Mouse (Mus musculus) kidney, embryonic 14.5 days (tissue): ENCODE data around the gene Psmc4. TPM values are rescaled to one million over a fixed set of nuclear protein-coding genes. Genes with fewer than 3 reads are reported as not detected.

Experiments
- polyA plus RNA-seq: library from polyadenylated mRNA; unstranded; fragments of >200 nt; fragmentation: Nextera tagmentation; extraction: Ambion mirVana; gene quantifications from 2 replicates; pipeline ENCODE4 v1.2.1, GENCODE M21; 2014

Psmc4 gene
- polyA plus RNA-seq, 1 experiment from 2014 or later = 321 TPM

Other genes with a start within 250 kb of the Psmc4 start
- 2.0 and 2.5 TPM in 2 replicates for gene Zfp626, start 242.9 kb downstream of the Psmc4 start, polyA plus RNA-seq
- 4.2 and 9.0 TPM in 2 replicates for gene Zfp59, start 211.5 kb downstream of the Psmc4 start, polyA plus RNA-seq
- 3.2 and 4.4 TPM in 2 replicates for gene Zfp607a, start 192.6 kb downstream of the Psmc4 start, polyA plus RNA-seq
- 7.3 and 11.4 TPM in 2 replicates for gene Zfp974, start 120.6 kb downstream of the Psmc4 start, polyA plus RNA-seq
- 16.5 and 18.5 TPM in 2 replicates for gene Zfp780b, start 70.9 kb downstream of the Psmc4 start, polyA plus RNA-seq
- 3.6 and 6.5 TPM in 2 replicates for gene Zfp850, start 36.0 kb downstream of the Psmc4 start, polyA plus RNA-seq
- gene Fcgbp, start 21.1 kb upstream of the Psmc4 start, polyA plus RNA-seq = 0.19 and 0.49 TPM in 2 replicates
- not detected in 2 replicates for gene 9530053A07Rik, start 79.4 kb upstream of the Psmc4 start, polyA plus RNA-seq
- gene Fbl, start 119.6 kb upstream of the Psmc4 start, polyA plus RNA-seq = 57.0 and 85.8 TPM in 2 replicates
- 19.4 and 19.8 TPM in 2 replicates for gene Dyrk1b, start 129.4 kb upstream of the Psmc4 start, polyA plus RNA-seq
- 2.4 and 7.4 TPM in 2 replicates for gene Eid2, start 217.8 kb upstream of the Psmc4 start, polyA plus RNA-seq
- 10.0 and 12.1 TPM in 2 replicates for gene Eid2b, start 227.6 kb upstream of the Psmc4 start, polyA plus RNA-seq
- gene Selenov, start 241.1 kb upstream of the Psmc4 start, polyA plus RNA-seq = 0.26 TPM in 1 of 2 replicates, not detected in the other